ENCODE assay signal across 20 mouse cellular contexts in the genomic region with DNA sequence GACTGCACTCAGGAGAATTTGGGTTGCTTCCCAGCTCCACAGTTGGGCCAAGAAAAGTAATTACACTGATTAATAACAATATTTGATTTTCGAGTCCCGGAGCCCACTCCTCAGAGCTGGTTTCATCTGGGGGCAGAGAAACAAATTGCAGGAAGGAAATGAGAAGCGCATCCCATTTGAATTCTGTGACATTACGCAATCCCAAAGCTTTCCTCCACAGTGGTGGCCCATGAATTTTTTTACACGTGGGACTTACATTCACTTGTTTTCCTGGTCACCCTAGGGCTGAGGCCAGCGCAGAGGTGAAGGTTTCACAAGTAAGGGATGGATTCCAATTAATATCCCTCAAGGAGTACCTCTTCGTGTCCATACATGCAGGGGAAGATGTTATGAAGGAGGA.
DNase-seq lines count a peak whose midpoint lies in the region; ATAC-seq and TF ChIP-seq lines count a peak whose summit lies in the region.
"Had no signal": no experiment of that assay in that cellular context is flagged by ENCODE, and none has a peak within 500 bp of the region (broad histone marks: within the 10 kb centered on the region; RNA-seq: fewer than 3 reads in every experiment).

No protein-coding gene starts in this region.

- H3K4me3 ChIP-seq in heart, embryonic 11.5 days (ENCODE audit: low read depth, low read length) = no peak overlapping the region
- H3K4me3 ChIP-seq in lung, embryonic 15.5 days = no peak overlapping the region
- H3K4me3 ChIP-seq in C2C12 (ENCODE audit: insufficient read depth, poor library complexity, severe bottlenecking) = no peak overlapping the region
- no peak overlapping the region for H3K4me3 ChIP-seq in limb, embryonic 15.5 days
- H3K4me3 ChIP-seq: erythroblast, embryonic 14.5 days; heart, embryonic 10.5 days; liver, embryonic 13.5 days; stomach, embryonic 15.5 days had no signal

- H3K79me2 ChIP-seq in C2C12 (ENCODE audit: control insufficient read depth, insufficient read depth) = no peaks in the 10 kb centered on the region

- H3K79me3 ChIP-seq in C2C12 (ENCODE audit: low read depth) = no peaks in the 10 kb centered on the region

- 74% methylated on average over 7 of the region's 7 CpGs for WGBS in heart, embryonic 11.5 days (ENCODE audit: insufficient replicate concordance)
- 45% methylated on average over 7 of the region's 7 CpGs for WGBS in lung, embryonic 15.5 days
- WGBS in limb, embryonic 15.5 days = 51% methylated on average over 7 of the region's 7 CpGs

- H3K27ac ChIP-seq in heart, embryonic 11.5 days (ENCODE audit: low read depth, low read length) = no peak overlapping the region
- H3K27ac ChIP-seq in lung, embryonic 15.5 days = peak overlapping the region; percentile 56
- H3K27ac ChIP-seq in limb, embryonic 15.5 days = peak overlapping the region; percentile 27; the same call in 1 of the 2 replicates
- H3K27ac ChIP-seq: heart, embryonic 10.5 days; liver, embryonic 13.5 days; stomach, embryonic 15.5 days had no signal

- H3K4me1 ChIP-seq in heart, embryonic 11.5 days (ENCODE audit: control insufficient read depth, insufficient read depth, low read length) = no peaks in the 10 kb centered on the region
- H3K4me1 ChIP-seq in lung, embryonic 15.5 days = peaks cover 21% of the 10 kb centered on the region
- H3K4me1 ChIP-seq in limb, embryonic 15.5 days = peaks cover 8% of the 10 kb centered on the region
- H3K4me1 ChIP-seq: liver, embryonic 13.5 days had no signal

- H3K36me3 ChIP-seq in heart, embryonic 11.5 days (ENCODE audit: control insufficient read depth, insufficient read depth, low read length) = no peaks in the 10 kb centered on the region
- no peaks in the 10 kb centered on the region for H3K36me3 ChIP-seq in lung, embryonic 15.5 days
- H3K36me3 ChIP-seq in C2C12 (ENCODE audit: control insufficient read depth, insufficient read depth) = no peaks in the 10 kb centered on the region
- H3K36me3 ChIP-seq in limb, embryonic 15.5 days = no peaks in the 10 kb centered on the region
- H3K36me3 ChIP-seq: G1E; heart, embryonic 10.5 days; liver, embryonic 13.5 days; stomach, embryonic 15.5 days had no signal

- H3K27me3 ChIP-seq in heart, embryonic 11.5 days (ENCODE audit: control insufficient read depth, insufficient read depth, low read length) = no peaks in the 10 kb centered on the region
- no peaks in the 10 kb centered on the region for H3K27me3 ChIP-seq in lung, embryonic 15.5 days
- no peaks in the 10 kb centered on the region for H3K27me3 ChIP-seq in C2C12 (ENCODE audit: control insufficient read depth, insufficient read depth, insufficient read length)
- H3K27me3 ChIP-seq in limb, embryonic 15.5 days = 0 out of 2 replicates have a peak, but pooled peaks cover 3% of the 10 kb centered on the region
- H3K27me3 ChIP-seq: liver, embryonic 13.5 days; stomach, embryonic 15.5 days had no signal

- no peaks in the 10 kb centered on the region for H3K9me3 ChIP-seq in heart, embryonic 11.5 days (replicated peaks; ENCODE audit: control insufficient read depth, low read length)
- H3K9me3 ChIP-seq in lung, embryonic 15.5 days = no peaks in the 10 kb centered on the region
- no peaks in the 10 kb centered on the region for H3K9me3 ChIP-seq in limb, embryonic 15.5 days
- H3K9me3 ChIP-seq: heart, embryonic 10.5 days; liver, embryonic 13.5 days; stomach, embryonic 15.5 days had no signal

- DNase-seq in heart, adult 11 months = peak; percentile 87
- no peak for DNase-seq in lung, adult 18-20 months
- DNase-seq in right cerebral cortex, postnatal 25 days = no peak
- DNase-seq: cerebellum, adult 9-10 months; embryo, embryonic 11 days; kidney, adult 9 months; left cerebral cortex, postnatal 4 days; liver, embryonic 13.5 days; right cerebral cortex, adult 18-20 months; spleen, adult 18-20 months had no signal

- no peak for ATAC-seq in heart, embryonic 11.5 days (replicated peaks; ENCODE audit: insufficient number of reproducible peaks, low FRiP score, low TSS enrichment)
- peak; percentile 50; the same call in 1 of the 2 replicates for ATAC-seq in lung, embryonic 15.5 days (ENCODE audit: borderline replicate concordance, extremely low read depth, low FRiP score, low TSS enrichment)
- no peak for ATAC-seq in limb, embryonic 15.5 days (ENCODE audit: insufficient number of reproducible peaks, low FRiP score, low TSS enrichment, low read depth)
- ATAC-seq: CD4-positive, CD25-positive, alpha-beta regulatory T cell, adult 4 months; forebrain, embryonic 14.5 days had no signal

- H3K9ac ChIP-seq in heart, embryonic 11.5 days (ENCODE audit: low read depth, low read length) = no peak overlapping the region
- H3K9ac ChIP-seq in lung, embryonic 15.5 days = no peak overlapping the region
- no peak overlapping the region for H3K9ac ChIP-seq in limb, embryonic 15.5 days
- H3K9ac ChIP-seq: liver, embryonic 13.5 days; stomach, embryonic 15.5 days had no signal

- no peak overlapping the region for H3ac ChIP-seq in C2C12 (ENCODE audit: control insufficient read depth, insufficient read length, low read depth)

- no peak for TF ChIP-seq CTCF in C2C12 (IDR thresholded peaks at IDR 0.05; ENCODE audit: control insufficient read depth, insufficient read depth, insufficient read length)

- no peak overlapping the region for H3K4me2 ChIP-seq in heart, embryonic 11.5 days
- H3K4me2 ChIP-seq in lung, embryonic 15.5 days = no peak overlapping the region
- no peak overlapping the region for H3K4me2 ChIP-seq in limb, embryonic 15.5 days
- H3K4me2 ChIP-seq: liver, embryonic 13.5 days; stomach, embryonic 15.5 days had no signal

TF ChIP-seq in C2C12, 6 proteins besides CTCF, POLR2A, EP300 and RAD21:
- no peak for TF ChIP-seq USF1 (IDR thresholded peaks at IDR 0.05; ENCODE audit: low read depth)
- TF ChIP-seq MAX (IDR thresholded peaks at IDR 0.05) = no peak
- no peak for TF ChIP-seq MYOD1 (IDR thresholded peaks at IDR 0.05; ENCODE audit: control insufficient read depth, insufficient read length, low read depth)
- no peak for TF ChIP-seq FOSL1 (IDR thresholded peaks at IDR 0.05; ENCODE audit: insufficient read depth, low read length, poor library complexity, severe bottlenecking)
- peak; percentile 95 for TF ChIP-seq CEBPB (IDR thresholded peaks at IDR 0.05; ENCODE audit: low read depth)
TF ChIP-seq in C2C12: peak in this region for 1.
